Mouse (Mus musculus) midbrain, postnatal 0 days (tissue): ENCODE results near the gene Psmb4. TPM values are rescaled to one million over a fixed set of nuclear protein-coding genes. Genes with fewer than 3 reads are reported as not detected.

Experiments used
- ATAC-seq: fragments of 200-750 bp; cut with Nextera tagmentation; 2 replicates; pipeline ENCODE4 v1.8.0; 2017; ENCODE audit warnings: moderate number of reproducible peaks, mild to moderate bottlenecking, moderate TSS enrichment, moderate library complexity; ENCODE audit not compliant: low FRiP score
- DNase-seq: peaks from one replicate; pipeline ENCODE4 v3.0.0-alpha.2; 2015; ENCODE audit warnings: low spot score
- H3K27ac ChIP-seq: fragments of 300-500 bp; sonication (generic); 2 replicates; pipeline ENCODE4 v1.5.1; 2014; ENCODE audit warnings: low read depth, mild to moderate bottlenecking, low read length, mixed read lengths
- H3K27me3 ChIP-seq: fragments of 300-500 bp; sonication (generic); 2 replicates; pipeline ENCODE4 v1.6.1; 2014; ENCODE audit warnings: low read length, control low read depth, mixed read lengths; ENCODE audit not compliant: insufficient read depth
- H3K36me3 ChIP-seq: fragments of 300-500 bp; sonication (generic); 2 replicates; pipeline ENCODE4 v1.6.1; 2014; ENCODE audit warnings: low read length, control low read depth, mixed read lengths; ENCODE audit not compliant: insufficient read depth
- H3K4me1 ChIP-seq: fragments of 300-500 bp; sonication (generic); 2 replicates; pipeline ENCODE4 v1.6.1; 2014; ENCODE audit warnings: mild to moderate bottlenecking, control low read depth, antibody characterized with exemption, low read length, mixed read lengths; ENCODE audit not compliant: insufficient read depth
- H3K4me2 ChIP-seq: fragments of 300-500 bp; sonication (generic); 2 replicates; pipeline ENCODE4 v1.6.1; 2014; ENCODE audit warnings: low read depth, mild to moderate bottlenecking, low read length, mixed read lengths; ENCODE audit not compliant: poor library complexity, severe bottlenecking
- H3K4me3 ChIP-seq: fragments of 300-500 bp; sonication (generic); 2 replicates; pipeline ENCODE4 v1.5.1; 2014; ENCODE audit warnings: low read depth, mild to moderate bottlenecking, low read length, moderate library complexity
- H3K9ac ChIP-seq: fragments of 300-500 bp; sonication (generic); replicated peaks from 2 replicates; pipeline ENCODE4 v1.6.1; 2014; ENCODE audit warnings: mild to moderate bottlenecking, low read length, moderate library complexity, mixed read lengths; ENCODE audit not compliant: poor library complexity, severe bottlenecking
- H3K9me3 ChIP-seq: fragments of 300-500 bp; sonication (generic); 2 replicates; pipeline ENCODE4 v1.6.1; 2016; ENCODE audit warnings: low read length, control low read depth
- CTCF ChIP-seq: IDR thresholded peaks from 2 replicates; pipeline ENCODE4 v1.5.1; 2016; ENCODE audit warnings: antibody characterized with exemption, mild to moderate bottlenecking
- WGBS: fragments of 180-500 bp; shearing (Covaris S2); extraction: QIAGEN DNeasy Blood & Tissue Kit; methylation state at CpG from one replicate; pipeline ENCODE4 v1.1.7; 2014; 5-methylcytosine and 5-hydroxymethylcytosine counted together
- polyA plus RNA-seq: library from polyadenylated mRNA; unstranded; fragments of >200 nt; fragmentation: Nextera tagmentation; extraction: Ambion mirVana; gene quantifications from 2 replicates; pipeline ENCODE4 v1.2.1, GENCODE M21; 2015
- total RNA-seq: library from RNA; depleted of rRNA; stranded (reverse); fragments of >200 nt; gene quantifications from 2 replicates; pipeline ENCODE4 v1.2.3, GENCODE M21; 2014; rRNA removed

Psmb4 gene
- total and polyA plus RNA-seq, 2 experiments from 2014 or later = 270 to 358 TPM

- 0 out of 2 replicates have a peak, but pooled peaks have one; percentile 5 for TF ChIP-seq CTCF
- Histone ChIP-seq H3K9ac (peak overlapping the region; percentile 99), H3K4me1 (no peaks in the 10 kb centered on the region), H3K4me2 (peak overlapping the region; percentile 56), H3K36me3 (no peaks in the 10 kb centered on the region), H3K4me3 (peak overlapping the region; percentile 63), H3K9me3 (no peaks in the 10 kb centered on the region), H3K27me3 (no peaks in the 10 kb centered on the region), H3K27ac (peak overlapping the region; percentile 100)
- DNase-seq (peak; percentile 91), ATAC-seq (peak; percentile 88)
- 2% methylated on average over 19 of the region's 62 CpGs for WGBS
Measured at GRCm38 (mm10) chr3:94837959-94838496, 48.7 kb downstream of the Psmb4 start.

GRCm38 (mm10) chr3:94837183-94837890, 49.4 kb downstream of the Psmb4 start, which contains the start of gene Pogz:
Gene Pogz (plus strand): TSS chr3:94837567.
- H3K9ac ChIP-seq = peak within 1 kb of the TSS; percentile 99
- no peaks in the 10 kb centered on the region for H3K36me3 ChIP-seq
- ATAC-seq (peak; percentile 93), DNase-seq (peak; percentile 99)
- no peaks in the 10 kb centered on the region for H3K9me3 ChIP-seq
- H3K27me3 ChIP-seq = no peaks in the 10 kb centered on the region
- WGBS = under 1% methylated on average over 47 of the region's 57 CpGs
- TF ChIP-seq CTCF = no peak
- no peaks in the 10 kb centered on the region for H3K4me1 ChIP-seq
- H3K4me2 ChIP-seq = peak within 1 kb of the TSS; percentile 56
- peak within 1 kb of the TSS; percentile 100 for H3K27ac ChIP-seq
- peak within 1 kb of the TSS; percentile 63 for H3K4me3 ChIP-seq

- DNase-seq (no peak), ATAC-seq (no peak)
- Histone ChIP-seq H3K9ac (no peak overlapping the region), H3K27me3 (no peaks in the 10 kb centered on the region), H3K4me1 (no peaks in the 10 kb centered on the region), H3K4me3 (no peak overlapping the region), H3K4me2 (no peak overlapping the region), H3K36me3 (no peaks in the 10 kb centered on the region), H3K9me3 (no peaks in the 10 kb centered on the region), H3K27ac (no peak overlapping the region)
- TF ChIP-seq CTCF = no peak
- WGBS = 77% methylated on average over 3 of the region's 3 CpGs
Measured at GRCm38 (mm10) chr3:94835396-94835795, 51.4 kb downstream of the Psmb4 start.

Other genes with a start within 250 kb of the Psmb4 start
- not detected in 2 replicates for gene Gm10972, start 243.8 kb downstream of the Psmb4 start, total RNA-seq
- not detected in 2 replicates for gene Gm10972, start 243.8 kb downstream of the Psmb4 start, polyA plus RNA-seq
- gene Tuft1, start 228.1 kb downstream of the Psmb4 start, total RNA-seq = 10.0 and 11.1 TPM in 2 replicates
- 5.9 and 6.3 TPM in 2 replicates for gene Tuft1, start 228.1 kb downstream of the Psmb4 start, polyA plus RNA-seq
- gene Selenbp2, start 193.4 kb downstream of the Psmb4 start, total RNA-seq = 0.94 and 1.4 TPM in 2 replicates
- gene Selenbp2, start 193.4 kb downstream of the Psmb4 start, polyA plus RNA-seq = 1.0 TPM in 1 of 2 replicates, not detected in the other
- gene Cgn, start 100.5 kb downstream of the Psmb4 start, total RNA-seq = 11.6 and 13.6 TPM in 2 replicates
- gene Cgn, start 100.5 kb downstream of the Psmb4 start, polyA plus RNA-seq = 11.4 and 12.4 TPM in 2 replicates
- gene Pogz, start 49.4 kb downstream of the Psmb4 start, total RNA-seq = 42.5 and 59.9 TPM in 2 replicates
- 17.2 and 17.5 TPM in 2 replicates for gene Pogz, start 49.4 kb downstream of the Psmb4 start, polyA plus RNA-seq
- 17.7 and 19.8 TPM in 2 replicates for gene Selenbp1, start 46.1 kb upstream of the Psmb4 start, total RNA-seq
- gene Selenbp1, start 46.1 kb upstream of the Psmb4 start, polyA plus RNA-seq = 11.7 and 13.7 TPM in 2 replicates
- gene Rfx5, start 67.1 kb upstream of the Psmb4 start, total RNA-seq = 17.5 and 25.1 TPM in 2 replicates
- 6.0 and 6.9 TPM in 2 replicates for gene Rfx5, start 67.1 kb upstream of the Psmb4 start, polyA plus RNA-seq
- gene Pi4kb, start 87.8 kb upstream of the Psmb4 start, total RNA-seq = 55.0 and 60.7 TPM in 2 replicates
- 21.0 and 24.3 TPM in 2 replicates for gene Pi4kb, start 87.8 kb upstream of the Psmb4 start, polyA plus RNA-seq
- 25.7 and 30.0 TPM in 2 replicates for gene Zfp687, start 128.5 kb upstream of the Psmb4 start, total RNA-seq
- gene Zfp687, start 128.5 kb upstream of the Psmb4 start, polyA plus RNA-seq = 13.3 and 15.6 TPM in 2 replicates
- gene Psmd4, start 155.7 kb upstream of the Psmb4 start, total RNA-seq = 179 and 200 TPM in 2 replicates
- 262 and 267 TPM in 2 replicates for gene Psmd4, start 155.7 kb upstream of the Psmb4 start, polyA plus RNA-seq
- 20.1 and 21.6 TPM in 2 replicates for gene Pip5k1a, start 220.0 kb upstream of the Psmb4 start, total RNA-seq
- gene Pip5k1a, start 220.0 kb upstream of the Psmb4 start, polyA plus RNA-seq = 12.9 and 13.3 TPM in 2 replicates
- 69.6 and 84.7 TPM in 2 replicates for gene Vps72, start 224.1 kb upstream of the Psmb4 start, total RNA-seq
- 131 and 136 TPM in 2 replicates for gene Vps72, start 224.1 kb upstream of the Psmb4 start, polyA plus RNA-seq
- gene Tmod4, start 237.5 kb upstream of the Psmb4 start, total RNA-seq = not detected in 2 replicates
- gene Tmod4, start 237.5 kb upstream of the Psmb4 start, polyA plus RNA-seq = 0.41 and 0.49 TPM in 2 replicates
- 47.6 and 60.4 TPM in 2 replicates for gene Scnm1, start 247.1 kb upstream of the Psmb4 start, total RNA-seq
- 69.6 and 82.7 TPM in 2 replicates for gene Scnm1, start 247.1 kb upstream of the Psmb4 start, polyA plus RNA-seq
- 35.3 and 42.2 TPM in 2 replicates for gene Lysmd1, start 247.1 kb upstream of the Psmb4 start, total RNA-seq
- gene Lysmd1, start 247.1 kb upstream of the Psmb4 start, polyA plus RNA-seq = 50.9 and 51.9 TPM in 2 replicates